Mouse (Mus musculus): ENCODE data around the gene Ubac2.

GRCm38 (mm10) chr14:121960997-121961396 lies 82.6 kb downstream of the Ubac2 start:
- TF ChIP-seq CTCF (IDR thresholded peaks at IDR 0.05; ENCODE audit: insufficient read depth, low read length) (no peak), POLR2A (IDR thresholded peaks at IDR 0.05; ENCODE audit: borderline replicate concordance, extremely low read depth, low read depth, low read length) (no peak)

All from lung, adult 2 months (tissue).